Comparison of ENCODE assay signal across 8 mouse cellular contexts in genomic region chr3:107931670-107932069, GRCm38 (mm10). TPM values are rescaled to one million over a fixed set of nuclear protein-coding genes. Genes with fewer than 3 reads are reported as not detected.
DNase-seq lines count a peak whose midpoint lies in the region; ATAC-seq and TF ChIP-seq lines count a peak whose summit lies in the region.

Gene Gstm7 (minus strand): TSS chr3:107931817.

- TF ChIP-seq CTCF in thymus, adult 2 months (IDR thresholded peaks at IDR 0.05; ENCODE audit: borderline replicate concordance, control insufficient read depth, extremely low read depth, insufficient read depth, low read length, poor library complexity): no peak

- H3K27me3 ChIP-seq in hindbrain, embryonic 10.5 days (ENCODE audit: insufficient read depth, poor library complexity, severe bottlenecking): no peaks in the 10 kb centered on the region
- H3K27me3 ChIP-seq in lung, embryonic 15.5 days: no peaks in the 10 kb centered on the region
- no peaks in the 10 kb centered on the region for H3K27me3 ChIP-seq in thymus, adult 2 months (ENCODE audit: control insufficient read depth, insufficient read depth, low read length)

- DNase-seq in MN1 (ENCODE audit: low spot score): peak; percentile 97
- DNase-seq in cerebellum, adult 9-11 months: peak; percentile 95
- peak; percentile 97 to 99 for DNase-seq in frontal cortex, adult 2 months (ENCODE audit: extremely low spot score in 1 of 2, low spot score in 1 of 2)
- peak; percentile 99 for DNase-seq in hindbrain, embryonic 10.5 days (ENCODE audit: low spot score)
- DNase-seq in layer of hippocampus, adult 9-10 months (ENCODE audit: low spot score): peak; percentile 95
- peak; percentile 99 for DNase-seq in ovary, adult 18-20 months (ENCODE audit: low spot score)
- peak; percentile 83 for DNase-seq in thymus, adult 2 months

- H3K9ac ChIP-seq in lung, embryonic 15.5 days: no peak within 1 kb of the TSS

- TF ChIP-seq POLR2A in thymus, adult 2 months (IDR thresholded peaks at IDR 0.05; ENCODE audit: control insufficient read depth, extremely low read depth, insufficient read depth, low read length, poor library complexity): no peak

- WGBS in hindbrain, embryonic 10.5 days: 7% methylated on average over 10 of the region's 10 CpGs
- WGBS in lung, embryonic 15.5 days: 5% methylated on average over 10 of the region's 10 CpGs
- WGBS in thymus, adult 2 months: 30% methylated on average over 10 of the region's 10 CpGs

- H3K9me3 ChIP-seq in hindbrain, embryonic 10.5 days: no peaks in the 10 kb centered on the region
- no peaks in the 10 kb centered on the region for H3K9me3 ChIP-seq in lung, embryonic 15.5 days

- H3K4me1 ChIP-seq in hindbrain, embryonic 10.5 days (replicated peaks): peaks cover 33% of the 10 kb centered on the region
- H3K4me1 ChIP-seq in lung, embryonic 15.5 days: peaks cover 22% of the 10 kb centered on the region
- H3K4me1 ChIP-seq in thymus, adult 2 months (replicated peaks; ENCODE audit: control insufficient read depth, insufficient read depth, low read length): peaks cover 5% of the 10 kb centered on the region; the same call in 1 of the 2 replicates

- H3K4me3 ChIP-seq in hindbrain, embryonic 10.5 days: peak within 1 kb of the TSS; percentile 51
- H3K4me3 ChIP-seq in lung, embryonic 15.5 days: peak within 1 kb of the TSS; percentile 31
- H3K4me3 ChIP-seq in thymus, adult 2 months (ENCODE audit: control insufficient read depth, insufficient read depth, low read length): peak within 1 kb of the TSS; percentile 31

- peak; percentile 96 for ATAC-seq in lung, embryonic 15.5 days (ENCODE audit: borderline replicate concordance, extremely low read depth, low FRiP score, low TSS enrichment)

- peak within 1 kb of the TSS; percentile 59 for H3K4me2 ChIP-seq in lung, embryonic 15.5 days

- peak within 1 kb of the TSS; percentile 90 for H3K27ac ChIP-seq in hindbrain, embryonic 10.5 days
- H3K27ac ChIP-seq in lung, embryonic 15.5 days: peak within 1 kb of the TSS; percentile 56
- H3K27ac ChIP-seq in thymus, adult 2 months (ENCODE audit: control insufficient read depth, insufficient read depth, low read length): no peak within 1 kb of the TSS

- H3K36me3 ChIP-seq in hindbrain, embryonic 10.5 days: no peaks in the 10 kb centered on the region
- H3K36me3 ChIP-seq in lung, embryonic 15.5 days: no peaks in the 10 kb centered on the region
- no peaks in the 10 kb centered on the region for H3K36me3 ChIP-seq in thymus, adult 2 months (ENCODE audit: control insufficient read depth, insufficient read depth, low read length)

RNA-seq across cellular contexts. Expression of gene Gstm7, which starts in this region (rescaled TPM):
- 35.1 and 38.0 TPM in 2 replicates for polyA plus RNA-seq in frontal cortex, adult 2 months (2012; rRNA removed)
- 19.3 and 49.5 TPM in 2 replicates for polyA plus RNA-seq in hindbrain, embryonic 10.5 days (2016; fragmentation: Nextera tagmentation; extraction: Ambion mirVana)
- 12.2 and 12.7 TPM in 2 replicates for polyA plus RNA-seq in lung, embryonic 15.5 days (2015; fragmentation: Nextera tagmentation; extraction: Ambion mirVana)
- 2.1 and 5.3 TPM in 2 replicates for polyA plus RNA-seq in thymus, adult 2 months (2012; rRNA removed)
